Mouse (Mus musculus) neutrophil, adult 65 days (primary cell): ENCODE data around the gene Stom. TPM values are rescaled to one million over a fixed set of nuclear protein-coding genes. Genes with fewer than 3 reads are reported as not detected.

ENCODE experiments used
- total RNA-seq: library from RNA; stranded (reverse); gene quantifications from 2 replicates; pipeline ENCODE4 v1.2.4, GENCODE M21; 2023

The Stom gene
- 62.0 and 84.0 TPM in 2 replicates for total RNA-seq

DNA sequence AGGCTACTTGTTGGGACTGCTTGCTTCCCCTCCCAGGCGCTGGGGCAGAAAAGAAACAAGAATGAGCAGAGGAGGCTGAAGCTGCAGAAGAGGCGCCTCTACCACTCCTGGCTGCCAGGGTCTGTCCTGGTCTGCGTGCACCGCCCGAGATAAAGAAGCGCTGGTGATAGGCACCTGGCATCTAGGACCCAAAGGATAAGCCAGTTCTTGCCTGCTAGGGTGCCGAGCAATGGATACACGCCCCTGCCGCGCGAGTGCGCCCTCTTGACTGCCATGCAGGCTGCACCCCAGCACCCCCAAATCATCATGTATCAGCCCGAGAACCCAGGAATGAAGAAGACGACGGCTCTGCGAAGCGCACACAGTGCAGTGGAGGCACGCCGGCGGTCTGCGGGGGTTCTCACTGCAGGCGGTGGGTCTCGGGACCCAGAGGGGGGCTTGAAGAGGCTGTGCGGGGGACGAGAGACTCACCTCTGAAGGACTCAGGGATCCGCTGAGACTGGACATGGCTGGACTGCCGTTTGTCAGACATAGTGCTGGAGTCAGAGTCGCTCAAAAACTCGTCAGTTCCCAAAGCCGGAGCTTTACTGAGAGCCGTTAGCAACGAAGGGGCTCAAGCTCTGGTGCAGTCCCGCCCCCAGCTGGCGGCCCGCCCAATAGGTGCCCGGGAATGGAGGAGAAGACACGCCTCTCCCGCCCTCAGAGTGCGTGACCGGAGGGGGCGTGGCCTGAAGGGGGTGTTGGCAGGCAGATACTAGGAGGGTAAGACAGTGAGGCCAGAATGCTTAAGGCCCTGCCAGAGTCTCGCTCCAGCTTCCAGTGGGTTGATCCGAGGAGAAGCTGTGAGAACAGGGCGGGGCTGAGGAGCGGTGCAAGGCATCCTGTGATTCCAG lies at the start of gene Stom:
Gene Stom (minus strand): TSS at position 589 of the 893 bp plus-strand sequence.

DNA sequence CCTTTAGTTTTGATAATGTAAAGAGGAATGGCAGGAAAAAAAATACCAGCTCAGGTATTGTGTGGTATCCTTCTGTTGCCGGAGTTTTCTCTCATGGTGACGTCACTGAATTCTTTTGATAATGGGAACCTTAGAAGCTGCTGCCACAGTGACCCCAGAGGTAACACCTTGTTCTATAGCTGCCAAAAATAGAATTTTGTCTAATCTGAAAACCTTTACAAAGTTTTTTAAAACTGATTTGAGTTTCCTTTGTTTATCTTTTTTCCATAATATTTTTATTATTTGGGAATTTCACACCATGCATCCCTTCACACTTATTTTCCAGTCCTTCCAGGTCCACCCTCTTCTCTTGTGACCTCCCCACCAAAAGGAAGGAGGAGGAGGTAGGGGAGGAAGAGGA lies 30.9 kb upstream of the Stom start, which contains the start of gene 4930568D16Rik:
Gene 4930568D16Rik (minus strand): TSS at position 101 of the 400 bp plus-strand sequence.

Other genes starting within 250 kb of the Stom start
- 0.66 TPM in 1 of 2 replicates, not detected in the other for gene AI182371, start 235.4 kb downstream of the Stom start, total RNA-seq
- gene Cntrl, start 227.5 kb downstream of the Stom start, total RNA-seq: 78.1 and 105 TPM in 2 replicates
- 199 and 276 TPM in 2 replicates for gene Rab14, start 135.9 kb downstream of the Stom start, total RNA-seq
- 249 and 253 TPM in 2 replicates for gene Gsn, start 80.6 kb downstream of the Stom start, total RNA-seq
- gene 4930568D16Rik, start 30.8 kb upstream of the Stom start, total RNA-seq: not detected in 2 replicates
- not detected in 2 replicates for gene 4930402F06Rik, start 60.2 kb upstream of the Stom start, total RNA-seq
- gene Ggta1, start 126.3 kb upstream of the Stom start, total RNA-seq: 25.7 and 31.3 TPM in 2 replicates
- 51.8 and 55.7 TPM in 2 replicates for gene Dab2ip, start 221.3 kb upstream of the Stom start, total RNA-seq